Mouse (Mus musculus): ENCODE measurements around the gene Vstm2l. TPM values are rescaled to one million over a fixed set of nuclear protein-coding genes. Genes with fewer than 3 reads are reported as not detected.

Vstm2l gene
- polyA plus RNA-seq (2016; fragmentation: Nextera tagmentation; extraction: Ambion mirVana), result 0.09 TPM in 1 of 2 replicates, not detected in the other

- no peak for DNase-seq (ENCODE audit: low spot score)
These were observed at the start of gene Vstm2l for GRCm38 (mm10) chr2:157914105-157914764. TSS of gene Vstm2l (plus strand) at chr2:157914653.

GRCm38 (mm10) chr2:157867126-157867525 lies 47.3 kb upstream of the Vstm2l start:
- H3K4me1 ChIP-seq, result no peaks in the 10 kb centered on the region
- no peak overlapping the region for H3K4me3 ChIP-seq
- H3K27me3 ChIP-seq (ENCODE audit: insufficient read depth, poor library complexity, severe bottlenecking), result no peaks in the 10 kb centered on the region; the same call in 1 of the 2 replicates
- peaks cover 6% of the 10 kb centered on the region for H3K36me3 ChIP-seq
- H3K9me3 ChIP-seq, result no peaks in the 10 kb centered on the region
- H3K27ac ChIP-seq, result no peak overlapping the region
- 87% methylated on average over 3 of the region's 3 CpGs for WGBS
- DNase-seq (ENCODE audit: low spot score), result no peak

More at GRCm38 (mm10) chr2:157914105-157914764, at the start of gene Vstm2l:
- Histone ChIP-seq H3K27me3 (ENCODE audit: insufficient read depth, poor library complexity, severe bottlenecking) (peaks cover 74% of the 10 kb centered on the region), H3K36me3 (no peaks in the 10 kb centered on the region), H3K9me3 (no peaks in the 10 kb centered on the region), H3K27ac (no peak within 1 kb of the TSS), H3K4me1 (peaks cover 7% of the 10 kb centered on the region), H3K4me3 (peak within 1 kb of the TSS; percentile 54)
- WGBS, result 5% methylated on average over 62 of the region's 62 CpGs

GRCm38 (mm10) chr2:157870247-157870646 lies 44.2 kb upstream of the Vstm2l start:
- H3K4me1 ChIP-seq, result peaks cover 8% of the 10 kb centered on the region
- H3K9me3 ChIP-seq, result no peaks in the 10 kb centered on the region
- H3K36me3 ChIP-seq, result peaks cover 13% of the 10 kb centered on the region
- H3K4me3 ChIP-seq, result no peak overlapping the region
- H3K27me3 ChIP-seq (ENCODE audit: insufficient read depth, poor library complexity, severe bottlenecking), result no peaks in the 10 kb centered on the region; the same call in 1 of the 2 replicates
- 87% methylated on average over 6 of the region's 6 CpGs for WGBS
- DNase-seq (ENCODE audit: low spot score), result no peak
- no peak overlapping the region for H3K27ac ChIP-seq

- no peak overlapping the region for H3K4me3 ChIP-seq
- H3K4me1 ChIP-seq, result peaks cover 8% of the 10 kb centered on the region
- no peak overlapping the region for H3K27ac ChIP-seq
- DNase-seq (ENCODE audit: low spot score), result no peak
- H3K27me3 ChIP-seq (ENCODE audit: insufficient read depth, poor library complexity, severe bottlenecking), result peaks cover 25% of the 10 kb centered on the region
- 76% methylated on average over 6 of the region's 6 CpGs for WGBS
- H3K36me3 ChIP-seq, result peaks cover 18% of the 10 kb centered on the region
- no peaks in the 10 kb centered on the region for H3K9me3 ChIP-seq
These were observed 41.2 kb upstream of the Vstm2l start for GRCm38 (mm10) chr2:157873223-157873622.

- Histone ChIP-seq H3K4me3 (no peak overlapping the region), H3K36me3 (peaks cover 18% of the 10 kb centered on the region), H3K4me1 (peaks cover 8% of the 10 kb centered on the region), H3K9me3 (no peaks in the 10 kb centered on the region), H3K27ac (no peak overlapping the region), H3K27me3 (ENCODE audit: insufficient read depth, poor library complexity, severe bottlenecking) (peaks cover 29% of the 10 kb centered on the region)
- WGBS, result 59% methylated on average over 1 of the region's 1 CpGs
- DNase-seq (ENCODE audit: low spot score), result no peak
These were observed 40.8 kb upstream of the Vstm2l start for GRCm38 (mm10) chr2:157873691-157874090.

GRCm38 (mm10) chr2:157875111-157875510 lies 39.3 kb upstream of the Vstm2l start:
- Histone ChIP-seq H3K27ac (no peak overlapping the region), H3K27me3 (ENCODE audit: insufficient read depth, poor library complexity, severe bottlenecking) (peaks cover 43% of the 10 kb centered on the region), H3K4me1 (peaks cover 9% of the 10 kb centered on the region), H3K9me3 (no peaks in the 10 kb centered on the region), H3K4me3 (no peak overlapping the region), H3K36me3 (peaks cover 18% of the 10 kb centered on the region)
- no peak for DNase-seq (ENCODE audit: low spot score)
- 79% methylated on average over 8 of the region's 8 CpGs for WGBS

- peaks cover 50% of the 10 kb centered on the region for H3K27me3 ChIP-seq (ENCODE audit: insufficient read depth, poor library complexity, severe bottlenecking)
- peaks cover 30% of the 10 kb centered on the region for H3K4me1 ChIP-seq
- no peak for DNase-seq (ENCODE audit: low spot score)
- H3K4me3 ChIP-seq, result no peak overlapping the region
- no peaks in the 10 kb centered on the region for H3K9me3 ChIP-seq
- no peak overlapping the region for H3K27ac ChIP-seq
- WGBS, result 89% methylated on average over 3 of the region's 3 CpGs
- H3K36me3 ChIP-seq, result peaks cover 11% of the 10 kb centered on the region; the same call in 1 of the 2 replicates
These were observed 37.1 kb upstream of the Vstm2l start for GRCm38 (mm10) chr2:157877394-157877793.

GRCm38 (mm10) chr2:157877967-157878366 lies 36.5 kb upstream of the Vstm2l start:
- Histone ChIP-seq H3K36me3 (peaks cover 6% of the 10 kb centered on the region; the same call in 1 of the 2 replicates), H3K4me3 (no peak overlapping the region), H3K9me3 (no peaks in the 10 kb centered on the region), H3K27ac (no peak overlapping the region), H3K27me3 (ENCODE audit: insufficient read depth, poor library complexity, severe bottlenecking) (peaks cover 54% of the 10 kb centered on the region), H3K4me1 (peaks cover 33% of the 10 kb centered on the region)
- WGBS, result 52% methylated on average over 5 of the region's 5 CpGs
- DNase-seq (ENCODE audit: low spot score), result no peak

- 0 out of 2 replicates have a peak overlapping the region, but pooled peaks have one; percentile 44 for H3K27ac ChIP-seq
- peak; percentile 79 for DNase-seq (ENCODE audit: low spot score)
- 30% methylated on average over 11 of the region's 11 CpGs for WGBS
These were observed 32.5 kb upstream of the Vstm2l start for GRCm38 (mm10) chr2:157881939-157882338.

GRCm38 (mm10) chr2:157887275-157888025 lies 27.0 kb upstream of the Vstm2l start:
- H3K36me3 ChIP-seq, result peaks cover 28% of the 10 kb centered on the region
- 52% methylated on average over 10 of the region's 10 CpGs for WGBS
- H3K27ac ChIP-seq, result no peak overlapping the region
- peaks cover 43% of the 10 kb centered on the region for H3K27me3 ChIP-seq (ENCODE audit: insufficient read depth, poor library complexity, severe bottlenecking)
- no peaks in the 10 kb centered on the region for H3K9me3 ChIP-seq
- DNase-seq (ENCODE audit: low spot score), result no peak
- no peak overlapping the region for H3K4me3 ChIP-seq
- peaks cover 55% of the 10 kb centered on the region for H3K4me1 ChIP-seq

More at GRCm38 (mm10) chr2:157881939-157882338, 32.5 kb upstream of the Vstm2l start:
- peak overlapping the region; percentile 1; the same call in 1 of the 2 replicates for H3K4me3 ChIP-seq
- peaks cover 15% of the 10 kb centered on the region for H3K36me3 ChIP-seq
- no peaks in the 10 kb centered on the region for H3K9me3 ChIP-seq
- H3K4me1 ChIP-seq, result peaks cover 47% of the 10 kb centered on the region
- peaks cover 67% of the 10 kb centered on the region for H3K27me3 ChIP-seq (ENCODE audit: insufficient read depth, poor library complexity, severe bottlenecking)

GRCm38 (mm10) chr2:157891166-157891565 lies 23.3 kb upstream of the Vstm2l start:
- no peak for DNase-seq (ENCODE audit: low spot score)
- H3K4me3 ChIP-seq, result no peak overlapping the region
- no peak overlapping the region for H3K27ac ChIP-seq
- peaks cover 38% of the 10 kb centered on the region for H3K27me3 ChIP-seq (ENCODE audit: insufficient read depth, poor library complexity, severe bottlenecking)
- H3K36me3 ChIP-seq, result peaks cover 13% of the 10 kb centered on the region
- H3K9me3 ChIP-seq, result no peaks in the 10 kb centered on the region
- peaks cover 49% of the 10 kb centered on the region for H3K4me1 ChIP-seq
- 86% methylated on average over 6 of the region's 6 CpGs for WGBS

GRCm38 (mm10) chr2:157897131-157897530 lies 17.3 kb upstream of the Vstm2l start:
- 80% methylated on average over 4 of the region's 4 CpGs for WGBS
- no peaks in the 10 kb centered on the region for H3K9me3 ChIP-seq
- H3K27ac ChIP-seq, result no peak overlapping the region
- H3K27me3 ChIP-seq (ENCODE audit: insufficient read depth, poor library complexity, severe bottlenecking), result peaks cover 69% of the 10 kb centered on the region
- no peak for DNase-seq (ENCODE audit: low spot score)
- H3K36me3 ChIP-seq, result no peaks in the 10 kb centered on the region
- H3K4me3 ChIP-seq, result no peak overlapping the region
- H3K4me1 ChIP-seq, result peaks cover 13% of the 10 kb centered on the region

- H3K4me3 ChIP-seq, result no peak overlapping the region
- H3K27me3 ChIP-seq (ENCODE audit: insufficient read depth, poor library complexity, severe bottlenecking), result peaks cover 71% of the 10 kb centered on the region
- H3K9me3 ChIP-seq, result no peaks in the 10 kb centered on the region
- no peak overlapping the region for H3K27ac ChIP-seq
- H3K36me3 ChIP-seq, result no peaks in the 10 kb centered on the region
- DNase-seq (ENCODE audit: low spot score), result peak; percentile 92
- peaks cover 7% of the 10 kb centered on the region for H3K4me1 ChIP-seq
- WGBS, result under 1% methylated on average over 16 of the region's 16 CpGs
These were observed 1.2 kb upstream of the Vstm2l start for GRCm38 (mm10) chr2:157913204-157913636.
